Mouse (Mus musculus): Measurements from ENCODE around the gene Otud7a. TPM values are rescaled to one million over a fixed set of nuclear protein-coding genes. Genes with fewer than 3 reads are reported as not detected.
A peak's percentile ranks its signal among the peaks of the same experiment; 100 is the strongest.

Gene Otud7a
- polyA plus RNA-seq, 1 experiment from 2014 or later: 3.2 TPM

DNA sequence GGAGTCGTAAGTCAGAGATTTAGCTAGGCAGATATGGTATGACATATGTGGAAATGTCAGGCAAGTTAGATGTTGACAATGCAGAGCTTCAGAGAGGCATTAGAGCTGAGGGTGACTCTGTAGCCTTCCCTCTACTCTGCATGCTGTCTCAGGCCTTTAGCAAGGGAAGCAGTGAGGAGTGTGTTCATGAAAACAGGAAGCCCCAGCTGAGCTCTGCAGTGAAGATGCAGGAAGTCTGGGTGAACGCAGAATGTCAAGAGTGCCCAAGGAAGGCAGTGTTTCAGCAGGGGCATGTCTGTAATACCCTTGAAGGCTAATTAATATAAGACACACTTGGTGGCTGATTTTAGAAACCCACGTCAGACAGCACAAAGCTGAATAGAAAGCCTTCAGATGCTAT lies 77.9 kb downstream of the Otud7a start:
- no peak overlapping the region for H3K27ac ChIP-seq (ENCODE audit: low read depth, low read length)
- no peak for ATAC-seq
- H3K27me3 ChIP-seq (replicated peaks; ENCODE audit: control insufficient read depth, insufficient read depth, low read length): no peaks in the 10 kb centered on the region
- H3K4me1 ChIP-seq (ENCODE audit: control insufficient read depth, insufficient read depth, low read depth, low read length): no peaks in the 10 kb centered on the region
- H3K9me3 ChIP-seq (ENCODE audit: control insufficient read depth, low read length): no peaks in the 10 kb centered on the region
- no peak overlapping the region for H3K4me3 ChIP-seq (ENCODE audit: low read length)
- WGBS: 79% methylated on average over 3 of the region's 3 CpGs
- no peaks in the 10 kb centered on the region for H3K36me3 ChIP-seq (ENCODE audit: control insufficient read depth, insufficient read depth, low read length)
- no peak overlapping the region for H3K9ac ChIP-seq (ENCODE audit: low read depth, low read length)
- no peak overlapping the region for H3K4me2 ChIP-seq (ENCODE audit: low read length)

DNA sequence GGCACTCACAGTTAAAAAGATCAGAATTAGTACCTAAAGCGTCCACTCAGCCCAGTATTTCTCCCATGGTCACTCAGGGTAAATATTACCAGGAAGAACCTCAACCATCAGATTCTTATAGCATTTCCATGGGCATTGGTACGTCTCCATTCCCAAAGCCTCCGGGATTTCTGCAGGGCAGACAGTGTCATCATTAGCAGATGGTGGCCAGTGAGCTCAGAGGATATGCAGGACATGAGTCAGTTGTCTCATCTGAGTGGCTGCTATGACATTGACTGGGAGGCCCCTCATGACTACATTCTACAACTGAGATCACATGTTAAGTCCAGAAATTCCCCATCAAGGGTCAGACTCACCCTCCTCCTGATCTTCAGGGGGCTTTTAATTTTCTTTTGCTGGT lies 78.5 kb downstream of the Otud7a start:
- Histone ChIP-seq H3K9me3 (ENCODE audit: control insufficient read depth, low read length) (no peaks in the 10 kb centered on the region), H3K4me1 (ENCODE audit: control insufficient read depth, insufficient read depth, low read depth, low read length) (no peaks in the 10 kb centered on the region), H3K4me2 (ENCODE audit: low read length) (no peak overlapping the region), H3K4me3 (ENCODE audit: low read length) (no peak overlapping the region), H3K9ac (ENCODE audit: low read depth, low read length) (no peak overlapping the region), H3K36me3 (ENCODE audit: control insufficient read depth, insufficient read depth, low read length) (no peaks in the 10 kb centered on the region), H3K27ac (ENCODE audit: low read depth, low read length) (no peak overlapping the region), H3K27me3 (replicated peaks; ENCODE audit: control insufficient read depth, insufficient read depth, low read length) (no peaks in the 10 kb centered on the region)
- ATAC-seq: no peak
- WGBS: 85% methylated on average over 3 of the region's 3 CpGs

DNA sequence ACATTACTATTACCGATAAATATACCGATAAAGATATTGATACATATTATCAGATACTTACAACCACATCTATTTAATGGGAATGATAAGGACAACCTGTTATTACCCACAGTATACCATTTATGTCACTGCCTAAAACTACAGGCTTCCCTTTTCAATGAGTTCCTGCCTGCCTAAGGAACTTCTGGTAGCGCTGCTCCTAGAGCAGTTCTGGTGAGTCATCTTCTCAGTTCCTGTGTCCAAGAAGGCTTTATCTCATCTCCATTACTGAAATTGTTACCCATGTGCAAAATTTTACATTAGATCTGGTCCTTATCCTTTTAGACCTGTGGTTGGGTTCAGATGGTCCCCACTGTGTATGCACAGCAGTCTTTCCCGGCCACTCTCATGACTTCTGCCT lies 95.7 kb downstream of the Otud7a start:
- no peak for ATAC-seq
- no peak overlapping the region for H3K27ac ChIP-seq (ENCODE audit: low read depth, low read length)
- 96% methylated on average over 4 of the region's 4 CpGs for WGBS
- no peaks in the 10 kb centered on the region for H3K4me1 ChIP-seq (ENCODE audit: control insufficient read depth, insufficient read depth, low read depth, low read length)
- no peak overlapping the region for H3K4me2 ChIP-seq (ENCODE audit: low read length)
- H3K4me3 ChIP-seq (ENCODE audit: low read length): no peak overlapping the region
- no peaks in the 10 kb centered on the region for H3K27me3 ChIP-seq (replicated peaks; ENCODE audit: control insufficient read depth, insufficient read depth, low read length)
- no peaks in the 10 kb centered on the region for H3K9me3 ChIP-seq (ENCODE audit: control insufficient read depth, low read length)
- H3K9ac ChIP-seq (ENCODE audit: low read depth, low read length): no peak overlapping the region
- H3K36me3 ChIP-seq (ENCODE audit: control insufficient read depth, insufficient read depth, low read length): no peaks in the 10 kb centered on the region

DNA sequence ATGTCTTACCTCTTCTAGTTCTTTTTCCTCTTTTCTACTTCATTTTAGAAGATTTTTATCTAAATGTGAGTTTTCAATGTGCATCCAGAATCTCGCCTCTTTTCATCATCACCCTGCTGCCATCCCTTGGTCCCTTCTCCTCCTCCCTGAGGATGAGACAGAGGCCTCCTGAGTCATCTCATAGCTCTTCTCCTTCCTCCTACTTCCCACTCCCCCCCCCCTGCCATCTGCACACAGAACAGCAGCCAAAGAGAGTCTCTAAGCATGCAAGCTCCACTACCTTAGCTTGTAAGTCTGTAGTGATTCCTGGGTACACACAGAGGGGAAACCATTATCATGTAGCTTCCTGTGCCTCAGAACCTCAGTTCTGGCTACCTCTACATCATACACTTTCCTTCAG lies 109.9 kb downstream of the Otud7a start:
- H3K36me3 ChIP-seq (ENCODE audit: control insufficient read depth, insufficient read depth, low read length): no peaks in the 10 kb centered on the region
- 84% methylated on average over 1 of the region's 1 CpGs for WGBS
- no peak overlapping the region for H3K4me2 ChIP-seq (ENCODE audit: low read length)
- H3K27ac ChIP-seq (ENCODE audit: low read depth, low read length): no peak overlapping the region
- no peaks in the 10 kb centered on the region for H3K4me1 ChIP-seq (ENCODE audit: control insufficient read depth, insufficient read depth, low read depth, low read length)
- H3K4me3 ChIP-seq (ENCODE audit: low read length): no peak overlapping the region
- ATAC-seq: no peak
- no peaks in the 10 kb centered on the region for H3K27me3 ChIP-seq (replicated peaks; ENCODE audit: control insufficient read depth, insufficient read depth, low read length)
- no peak overlapping the region for H3K9ac ChIP-seq (ENCODE audit: low read depth, low read length)
- no peaks in the 10 kb centered on the region for H3K9me3 ChIP-seq (ENCODE audit: control insufficient read depth, low read length)

DNA sequence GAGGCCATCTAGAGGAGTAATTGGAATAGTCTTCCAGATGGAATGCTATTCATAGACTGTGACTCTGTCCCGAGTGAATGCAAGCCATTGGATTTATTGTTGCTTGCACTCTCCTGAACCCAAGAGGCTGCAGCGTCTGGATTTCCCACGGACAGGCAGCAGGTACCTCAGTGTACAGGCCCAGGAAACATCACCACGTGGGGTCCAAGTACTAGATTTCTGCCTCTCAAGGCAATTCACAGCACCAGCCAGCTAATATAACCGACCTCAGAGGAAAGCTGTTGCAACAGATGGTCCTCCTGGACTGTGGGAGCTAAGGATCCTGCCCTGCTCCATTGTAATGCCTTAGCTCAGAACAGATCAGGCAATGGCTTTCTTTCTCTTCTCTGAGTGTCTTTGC lies 111.8 kb downstream of the Otud7a start:
- Histone ChIP-seq H3K36me3 (ENCODE audit: control insufficient read depth, insufficient read depth, low read length) (no peaks in the 10 kb centered on the region), H3K4me1 (ENCODE audit: control insufficient read depth, insufficient read depth, low read depth, low read length) (no peaks in the 10 kb centered on the region), H3K9ac (ENCODE audit: low read depth, low read length) (no peak overlapping the region), H3K27me3 (replicated peaks; ENCODE audit: control insufficient read depth, insufficient read depth, low read length) (no peaks in the 10 kb centered on the region), H3K9me3 (ENCODE audit: control insufficient read depth, low read length) (no peaks in the 10 kb centered on the region), H3K27ac (ENCODE audit: low read depth, low read length) (no peak overlapping the region), H3K4me3 (ENCODE audit: low read length) (no peak overlapping the region), H3K4me2 (ENCODE audit: low read length) (no peak overlapping the region)
- ATAC-seq: no peak
- 66% methylated on average over 5 of the region's 5 CpGs for WGBS

DNA sequence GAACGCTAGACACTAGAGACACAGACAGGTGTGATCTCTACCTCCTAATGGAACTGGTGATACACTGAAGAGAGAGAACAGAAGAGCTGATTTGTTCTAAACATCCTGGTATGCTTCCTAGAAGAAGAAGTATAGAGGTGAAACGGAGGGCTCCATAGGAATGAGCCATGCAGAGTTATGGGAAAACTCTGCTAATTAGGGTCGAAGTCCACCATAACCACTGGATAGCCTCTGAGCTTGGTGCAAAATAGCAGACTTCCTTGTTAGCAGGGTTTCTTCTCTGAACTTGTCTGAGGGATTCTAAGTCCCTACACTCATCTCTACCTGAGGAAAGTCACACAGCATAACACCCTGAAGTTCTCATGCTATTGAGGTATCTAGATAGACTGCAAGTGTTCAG lies 114.4 kb downstream of the Otud7a start:
- Histone ChIP-seq H3K4me2 (ENCODE audit: low read length) (no peak overlapping the region), H3K36me3 (ENCODE audit: control insufficient read depth, insufficient read depth, low read length) (no peaks in the 10 kb centered on the region), H3K27me3 (replicated peaks; ENCODE audit: control insufficient read depth, insufficient read depth, low read length) (no peaks in the 10 kb centered on the region), H3K9me3 (ENCODE audit: control insufficient read depth, low read length) (no peaks in the 10 kb centered on the region), H3K4me1 (ENCODE audit: control insufficient read depth, insufficient read depth, low read depth, low read length) (no peaks in the 10 kb centered on the region), H3K9ac (ENCODE audit: low read depth, low read length) (no peak overlapping the region), H3K4me3 (ENCODE audit: low read length) (no peak overlapping the region), H3K27ac (ENCODE audit: low read depth, low read length) (no peak overlapping the region)
- WGBS: 84% methylated on average over 3 of the region's 3 CpGs
- ATAC-seq: no peak

DNA sequence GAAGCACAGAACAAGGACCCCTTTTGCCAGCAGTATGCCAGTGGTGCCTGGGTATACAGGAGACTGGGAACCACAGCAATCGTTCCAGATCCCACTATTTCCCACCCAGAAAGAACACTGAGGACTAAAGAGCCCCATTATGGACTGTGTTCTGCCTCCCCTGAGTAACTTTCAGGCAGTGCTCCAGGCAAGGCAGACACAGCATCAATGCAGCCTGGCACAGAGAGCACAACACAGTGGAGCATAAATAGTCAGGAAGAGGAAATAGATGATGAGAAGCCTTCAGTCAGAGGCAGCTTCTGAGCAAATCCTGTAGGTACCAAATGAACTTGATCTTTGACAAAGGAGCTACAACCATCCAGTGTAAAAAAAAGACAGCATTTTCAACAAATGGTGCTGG lies 115.1 kb downstream of the Otud7a start:
- Histone ChIP-seq H3K4me2 (ENCODE audit: low read length) (no peak overlapping the region), H3K9me3 (ENCODE audit: control insufficient read depth, low read length) (no peaks in the 10 kb centered on the region), H3K4me1 (ENCODE audit: control insufficient read depth, insufficient read depth, low read depth, low read length) (no peaks in the 10 kb centered on the region), H3K27ac (ENCODE audit: low read depth, low read length) (no peak overlapping the region), H3K36me3 (ENCODE audit: control insufficient read depth, insufficient read depth, low read length) (no peaks in the 10 kb centered on the region), H3K27me3 (replicated peaks; ENCODE audit: control insufficient read depth, insufficient read depth, low read length) (no peaks in the 10 kb centered on the region), H3K9ac (ENCODE audit: low read depth, low read length) (no peak overlapping the region), H3K4me3 (ENCODE audit: low read length) (no peak overlapping the region)
- WGBS: 73% methylated on average over 1 of the region's 1 CpGs
- ATAC-seq: no peak

DNA sequence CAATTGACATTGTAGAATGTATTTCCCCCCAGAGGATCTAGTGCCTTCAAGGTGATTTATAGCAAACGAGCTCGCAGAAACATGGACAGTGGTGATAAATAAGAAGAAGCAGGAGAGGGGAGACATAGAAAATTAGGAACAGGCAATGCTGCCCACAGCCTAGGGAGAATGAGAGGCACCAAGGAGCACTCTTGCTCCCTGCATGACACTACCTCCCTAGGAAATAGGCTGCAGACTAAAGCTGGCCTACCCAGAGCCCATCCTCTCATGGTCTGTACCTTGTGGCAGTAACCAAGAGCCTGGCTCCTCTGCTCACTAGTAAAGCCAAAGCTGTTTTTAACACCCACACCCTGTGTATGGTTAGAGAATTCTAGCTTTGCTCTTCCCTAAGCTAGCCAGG lies 138.8 kb downstream of the Otud7a start:
- H3K36me3 ChIP-seq (ENCODE audit: control insufficient read depth, insufficient read depth, low read length): no peaks in the 10 kb centered on the region
- 48% methylated on average over 2 of the region's 2 CpGs for WGBS
- H3K4me3 ChIP-seq (ENCODE audit: low read length): no peak overlapping the region
- no peak overlapping the region for H3K27ac ChIP-seq (ENCODE audit: low read depth, low read length)
- no peaks in the 10 kb centered on the region for H3K9me3 ChIP-seq (ENCODE audit: control insufficient read depth, low read length)
- H3K9ac ChIP-seq (ENCODE audit: low read depth, low read length): no peak overlapping the region
- peak; percentile 54; the same call in 1 of the 2 replicates for ATAC-seq
- no peaks in the 10 kb centered on the region for H3K27me3 ChIP-seq (replicated peaks; ENCODE audit: control insufficient read depth, insufficient read depth, low read length)
- H3K4me1 ChIP-seq (ENCODE audit: control insufficient read depth, insufficient read depth, low read depth, low read length): no peaks in the 10 kb centered on the region
- H3K4me2 ChIP-seq (ENCODE audit: low read length): no peak overlapping the region

DNA sequence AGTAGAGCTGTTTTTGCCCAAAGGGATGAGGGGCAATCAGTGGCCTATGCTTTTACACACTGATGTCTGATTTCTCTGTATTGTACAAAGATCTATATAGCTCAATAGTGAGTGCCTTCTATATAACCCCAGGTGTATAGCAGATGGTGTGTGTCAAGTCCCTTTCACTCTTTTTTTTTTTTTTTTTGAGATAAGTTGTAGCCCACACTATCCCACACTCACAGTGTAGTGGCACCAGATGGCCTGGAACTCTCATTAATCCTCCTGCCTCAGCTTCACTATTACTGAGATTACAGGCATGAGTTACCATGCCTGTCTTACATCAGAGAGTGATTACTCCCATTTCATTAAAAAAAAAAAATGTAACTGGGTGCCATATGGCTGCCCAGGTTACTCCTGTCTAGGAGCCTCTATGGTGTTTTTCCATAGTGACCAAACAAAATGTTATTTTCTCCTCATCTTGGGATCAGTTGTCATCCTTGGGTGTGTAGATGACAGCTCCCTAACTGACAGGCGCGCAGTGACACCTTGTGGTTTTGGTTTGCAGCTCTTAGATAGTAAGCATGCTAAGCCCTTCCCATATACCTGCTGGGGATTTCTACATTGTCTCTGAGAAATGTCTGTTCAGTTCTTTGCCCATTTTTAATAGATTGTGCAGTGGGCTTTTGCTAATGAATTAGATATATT lies 141.8 kb downstream of the Otud7a start:
- no peaks in the 10 kb centered on the region for H3K4me1 ChIP-seq (ENCODE audit: control insufficient read depth, insufficient read depth, low read depth, low read length)
- H3K9me3 ChIP-seq (ENCODE audit: control insufficient read depth, low read length): no peaks in the 10 kb centered on the region
- H3K27me3 ChIP-seq (replicated peaks; ENCODE audit: control insufficient read depth, insufficient read depth, low read length): no peaks in the 10 kb centered on the region
- H3K27ac ChIP-seq (ENCODE audit: low read depth, low read length): no peak overlapping the region
- ATAC-seq: peak; percentile 57
- H3K4me3 ChIP-seq (ENCODE audit: low read length): no peak overlapping the region
- H3K4me2 ChIP-seq (ENCODE audit: low read length): no peak overlapping the region
- H3K36me3 ChIP-seq (ENCODE audit: control insufficient read depth, insufficient read depth, low read length): no peaks in the 10 kb centered on the region
- H3K9ac ChIP-seq (ENCODE audit: low read depth, low read length): no peak overlapping the region
- WGBS: 67% methylated on average over 2 of the region's 2 CpGs

DNA sequence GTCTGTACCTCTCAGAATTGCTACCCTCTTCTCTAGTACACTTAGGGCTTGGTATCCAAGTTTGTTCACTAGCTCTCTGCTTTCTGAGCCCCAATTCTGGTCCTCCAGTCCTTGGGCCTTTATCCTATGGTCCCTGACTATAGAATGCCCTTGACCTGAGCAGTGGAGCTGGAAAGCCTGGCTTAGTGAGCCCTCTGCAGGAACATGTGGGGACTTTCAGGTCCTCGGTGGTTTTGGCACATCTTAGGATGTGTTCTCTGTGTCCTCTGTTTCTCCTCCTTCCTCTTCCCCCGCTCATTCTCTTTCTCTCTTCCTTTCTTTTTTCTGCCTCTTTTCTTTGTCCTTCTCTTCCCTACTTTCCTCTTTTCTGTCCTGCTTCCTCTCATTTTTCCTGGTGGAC lies 145.8 kb downstream of the Otud7a start:
- Histone ChIP-seq H3K4me3 (ENCODE audit: low read length) (no peak overlapping the region), H3K9ac (ENCODE audit: low read depth, low read length) (no peak overlapping the region), H3K4me2 (ENCODE audit: low read length) (no peak overlapping the region), H3K27me3 (replicated peaks; ENCODE audit: control insufficient read depth, insufficient read depth, low read length) (no peaks in the 10 kb centered on the region), H3K4me1 (ENCODE audit: control insufficient read depth, insufficient read depth, low read depth, low read length) (no peaks in the 10 kb centered on the region), H3K9me3 (ENCODE audit: control insufficient read depth, low read length) (no peaks in the 10 kb centered on the region), H3K36me3 (ENCODE audit: control insufficient read depth, insufficient read depth, low read length) (no peaks in the 10 kb centered on the region), H3K27ac (ENCODE audit: low read depth, low read length) (no peak overlapping the region)
- no peak for ATAC-seq
- WGBS: 62% methylated on average over 2 of the region's 2 CpGs
